Mouse (Mus musculus) testis, postnatal 10 days (tissue): ENCODE data around the gene Ppm1b.

Experiments
- DNase-seq: peaks from one replicate; pipeline ENCODE4 v3.0.0; 2021; ENCODE audit warnings: low spot score

Gene Ppm1b

DNA sequence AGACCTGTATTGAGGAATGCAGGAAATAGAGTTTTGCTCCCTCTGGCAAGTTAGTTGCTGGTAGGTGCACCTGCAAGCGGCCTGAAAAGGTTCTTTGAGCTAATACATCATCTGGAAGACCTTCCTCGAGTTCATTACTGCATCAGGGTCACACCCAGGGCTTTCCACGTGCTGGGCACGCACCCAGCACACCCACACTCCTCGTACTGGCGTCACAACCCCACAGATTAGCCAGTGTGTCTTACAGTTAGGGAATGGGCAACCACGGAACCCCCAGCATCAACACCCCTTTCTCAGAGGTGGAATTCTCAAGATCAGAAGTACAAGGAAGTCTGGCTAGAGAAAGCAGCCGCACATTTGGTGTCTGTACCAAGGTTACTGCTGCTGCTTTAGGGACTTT is 67.7 kb downstream of the Ppm1b start:
- no peak for DNase-seq

GRCm38 (mm10) chr17:85025151-85025550 is 68.6 kb downstream of the Ppm1b start:
- DNase-seq, result no peak

DNA sequence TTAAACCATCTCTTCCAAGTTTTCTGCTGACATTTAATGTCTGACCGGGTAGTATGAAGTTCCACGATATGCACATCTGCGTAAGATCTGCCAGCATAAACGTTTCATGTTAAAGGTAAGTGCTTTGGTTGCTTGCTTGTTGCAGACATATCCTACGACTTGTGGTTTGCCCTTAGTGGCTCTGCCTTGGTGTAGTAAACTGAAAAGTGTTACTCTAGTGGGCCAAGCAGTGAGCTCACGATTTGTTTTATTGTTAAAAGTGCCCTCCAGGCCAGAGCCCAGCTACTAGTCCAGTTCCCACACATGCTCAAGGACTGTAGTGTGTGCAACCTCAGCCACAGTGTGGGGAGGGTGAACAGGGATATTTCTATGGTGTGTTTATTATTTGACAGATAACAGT is 69.9 kb downstream of the Ppm1b start:
- no peak for DNase-seq

GRCm38 (mm10) chr17:85027247-85027646 is 70.7 kb downstream of the Ppm1b start:
- DNase-seq, result no peak

GRCm38 (mm10) chr17:85028093-85028739 is 71.7 kb downstream of the Ppm1b start, which contains the start of gene Slc3a1:
Gene Slc3a1 (plus strand): TSS chr17:85028376.
- no peak for DNase-seq

DNA sequence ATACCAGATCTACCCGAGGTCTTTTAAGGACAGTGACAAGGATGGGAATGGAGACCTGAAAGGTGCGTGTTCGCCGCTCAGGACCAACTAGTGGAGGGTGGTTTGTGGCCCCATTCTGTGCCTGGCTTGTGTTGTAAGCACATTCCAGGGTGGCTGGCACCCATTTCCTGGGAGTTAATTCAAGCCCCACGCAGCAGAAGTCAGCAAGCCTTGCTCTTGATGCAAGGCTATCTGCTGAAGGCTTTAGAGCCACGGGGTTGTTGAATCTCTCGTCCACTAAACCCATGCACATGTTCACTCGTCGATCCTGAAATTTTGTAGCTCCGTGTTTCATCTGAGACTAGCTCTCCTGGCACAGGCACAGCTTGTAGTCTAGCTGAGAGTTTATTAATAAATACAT is 72.3 kb downstream of the Ppm1b start:
- DNase-seq, result no peak

DNA sequence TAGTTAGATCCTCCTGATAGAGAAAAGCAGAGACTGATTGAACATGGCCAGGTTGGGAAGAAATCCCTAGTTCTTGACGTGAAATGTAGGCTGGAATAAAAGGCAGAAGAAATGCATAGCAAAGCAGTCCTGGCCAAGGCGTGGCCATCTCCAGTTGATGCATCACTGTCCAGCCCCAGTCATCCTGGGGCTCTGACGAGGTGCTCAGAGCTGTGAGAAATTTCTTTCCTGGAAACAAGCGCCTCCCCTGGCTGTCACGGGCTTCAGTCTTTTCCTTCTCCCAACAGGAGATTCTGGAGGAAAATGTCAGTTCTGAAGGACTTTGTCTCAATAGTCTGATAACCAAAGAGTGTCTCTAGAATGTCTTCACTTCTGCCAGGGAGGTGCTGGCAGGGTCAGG is 74.1 kb downstream of the Ppm1b start:
- DNase-seq, result no peak

DNA sequence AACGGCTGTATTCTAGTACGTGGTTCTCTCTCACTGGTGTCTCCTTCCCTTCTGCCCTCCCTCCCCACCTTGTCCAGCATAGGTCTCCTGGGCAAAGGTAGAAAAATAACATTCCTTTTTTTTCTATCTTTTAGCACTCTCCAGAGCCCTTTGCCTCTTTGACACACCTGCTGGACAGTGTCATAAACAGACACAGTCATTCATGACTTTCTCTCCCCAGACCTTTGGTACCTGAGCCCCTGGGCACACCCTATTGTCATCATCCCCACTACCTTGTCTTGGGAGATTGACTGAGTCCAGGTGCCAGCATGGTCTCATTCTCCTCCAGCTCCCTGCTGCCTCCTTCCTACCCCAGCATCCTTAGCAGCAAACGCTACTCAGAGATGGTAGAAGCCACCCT is 76.5 kb downstream of the Ppm1b start:
- DNase-seq, result no peak

DNA sequence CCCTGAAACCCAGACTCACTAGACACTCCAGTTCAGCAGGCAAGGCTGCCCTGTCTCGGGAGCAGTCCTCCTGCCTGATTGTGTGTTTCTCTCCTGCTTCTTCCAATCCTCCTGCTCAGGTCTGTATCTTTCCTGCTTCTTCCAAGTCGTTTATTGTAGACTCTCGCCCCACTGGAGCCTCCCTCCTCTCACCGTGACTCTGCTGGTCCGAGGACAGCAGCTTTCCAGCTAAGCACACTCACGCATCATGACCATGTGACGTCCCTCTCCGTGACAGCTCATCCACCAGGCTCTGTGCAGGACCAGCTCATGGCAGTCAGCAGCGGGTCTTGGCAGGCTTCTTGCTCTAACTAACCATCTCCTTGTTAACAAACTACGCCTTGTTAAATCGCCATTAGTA is 77.5 kb downstream of the Ppm1b start:
- no peak for DNase-seq

DNA sequence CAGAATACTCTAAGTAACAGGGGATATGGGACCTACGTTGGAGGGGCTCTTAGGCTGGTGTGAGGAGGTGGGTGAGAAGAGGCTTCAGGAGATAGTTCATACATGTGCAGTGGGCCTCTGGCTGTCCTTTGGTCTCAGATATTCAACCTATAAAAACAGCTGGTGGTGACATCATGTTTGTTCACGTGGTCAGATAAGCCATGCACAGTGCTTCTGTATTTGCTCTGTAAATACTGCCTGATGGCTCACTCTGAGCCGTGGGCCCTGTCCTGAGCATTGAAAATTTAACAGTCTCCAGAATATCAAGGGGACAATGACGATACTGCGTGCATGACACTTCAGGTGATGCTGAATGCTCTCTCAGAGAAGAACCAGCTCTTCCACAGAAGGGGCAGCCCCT is 81.3 kb downstream of the Ppm1b start:
- no peak for DNase-seq

DNA sequence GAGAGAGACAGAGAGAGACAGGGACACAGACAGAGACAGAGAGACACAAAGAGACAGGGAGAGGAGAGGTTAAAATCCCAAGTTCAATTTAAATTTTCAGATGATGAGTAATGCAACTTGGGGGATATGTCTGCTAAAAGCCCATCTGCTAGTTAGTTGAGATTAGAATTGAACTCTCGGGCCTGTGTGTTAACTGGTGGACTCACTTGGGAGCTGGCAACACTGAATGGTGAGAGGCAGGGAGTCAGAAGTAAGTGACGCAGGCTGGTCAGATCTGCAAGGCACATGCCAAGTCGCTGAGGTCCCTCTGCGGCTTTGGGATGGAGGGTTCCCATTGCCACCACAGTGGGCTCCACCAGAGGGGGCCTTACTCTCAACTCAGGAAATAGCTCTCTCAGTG is 81.8 kb downstream of the Ppm1b start:
- no peak for DNase-seq

DNA sequence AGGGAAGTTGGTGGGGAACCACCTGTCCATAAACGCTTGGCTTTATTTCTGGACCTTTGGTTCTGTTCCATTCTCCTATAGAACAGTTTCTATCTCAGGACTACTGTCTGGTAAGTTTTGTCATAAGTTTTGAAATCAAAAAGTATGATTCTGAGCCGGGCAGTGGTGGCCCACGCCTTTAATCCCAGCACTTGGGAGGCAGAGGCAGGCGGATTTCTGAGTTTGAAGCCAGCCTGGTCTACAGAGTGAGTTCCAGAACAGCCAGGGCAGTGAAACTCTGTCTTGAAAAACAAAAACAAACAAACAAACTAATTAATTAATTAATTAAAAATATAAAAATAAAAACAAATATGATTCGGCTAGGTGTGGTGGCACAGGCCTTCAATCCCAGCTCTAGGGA is 82.2 kb downstream of the Ppm1b start:
- no peak for DNase-seq

GRCm38 (mm10) chr17:85040913-85041312 is 84.4 kb downstream of the Ppm1b start:
- no peak for DNase-seq

DNA sequence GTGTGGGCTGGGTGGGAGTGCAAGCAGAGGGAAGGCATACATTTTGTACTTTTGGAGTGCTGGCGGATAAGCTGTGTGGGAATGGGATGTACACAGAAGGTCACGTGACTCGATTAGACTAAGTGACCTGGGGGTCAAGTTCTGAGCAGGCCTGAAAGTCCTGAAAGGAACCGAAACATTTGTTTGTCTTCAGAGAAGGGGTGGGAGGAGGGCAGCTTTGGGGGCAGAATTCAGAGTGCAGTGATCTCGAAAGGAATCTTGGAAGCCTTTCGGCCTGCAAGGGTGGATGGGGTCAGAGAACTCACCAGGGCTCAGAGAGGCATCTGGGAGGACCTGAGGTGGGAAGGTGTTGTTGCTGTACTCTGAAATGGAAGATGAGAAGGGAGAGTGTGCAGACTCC is 85.9 kb downstream of the Ppm1b start:
- no peak for DNase-seq

GRCm38 (mm10) chr17:85043404-85043816 is 86.9 kb downstream of the Ppm1b start:
- DNase-seq, result no peak

- no peak for DNase-seq
Observed at GRCm38 (mm10) chr17:85044466-85044865, 87.9 kb downstream of the Ppm1b start.

DNA sequence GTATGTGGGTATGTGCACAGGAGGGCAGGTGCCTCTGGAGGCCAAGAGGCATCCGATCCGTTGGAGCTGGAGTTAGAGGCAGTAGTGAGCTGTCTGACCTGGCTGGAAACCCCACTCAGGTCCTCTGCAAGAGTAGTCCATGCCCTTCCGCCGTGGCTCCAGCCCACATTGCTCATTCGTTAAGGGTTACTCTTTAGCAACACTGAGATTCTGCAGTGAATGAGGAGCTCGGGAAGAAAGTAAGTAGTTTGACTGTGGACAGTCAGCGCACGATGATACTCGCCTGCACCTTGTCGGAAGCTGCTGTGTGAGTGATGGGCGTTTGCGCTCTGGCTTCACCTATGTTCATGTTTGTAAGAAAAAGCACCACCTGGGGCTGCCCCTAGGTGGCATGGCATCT is 88.6 kb downstream of the Ppm1b start:
- no peak for DNase-seq

- no peak for DNase-seq
Observed at GRCm38 (mm10) chr17:85048379-85048778, 91.8 kb downstream of the Ppm1b start.

DNA sequence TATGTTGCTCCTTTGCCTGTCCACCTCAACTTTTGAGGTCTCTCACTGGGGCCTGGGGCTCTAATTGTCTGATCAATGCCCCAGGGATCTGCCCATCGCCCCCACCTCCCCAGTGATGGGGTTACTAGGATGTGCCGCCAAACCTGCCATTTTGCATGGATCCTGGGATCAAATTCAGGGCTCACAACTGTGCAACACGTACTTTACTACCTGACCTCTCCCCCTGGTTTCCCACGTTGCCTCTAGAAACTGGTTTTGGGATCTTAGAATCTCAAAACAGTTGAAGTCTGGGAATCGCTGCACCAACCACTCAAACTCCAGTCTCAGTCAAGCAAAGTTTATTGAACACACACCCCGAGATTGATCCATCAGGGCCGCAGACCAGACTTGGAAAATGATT is 101.7 kb downstream of the Ppm1b start:
- no peak for DNase-seq

DNA sequence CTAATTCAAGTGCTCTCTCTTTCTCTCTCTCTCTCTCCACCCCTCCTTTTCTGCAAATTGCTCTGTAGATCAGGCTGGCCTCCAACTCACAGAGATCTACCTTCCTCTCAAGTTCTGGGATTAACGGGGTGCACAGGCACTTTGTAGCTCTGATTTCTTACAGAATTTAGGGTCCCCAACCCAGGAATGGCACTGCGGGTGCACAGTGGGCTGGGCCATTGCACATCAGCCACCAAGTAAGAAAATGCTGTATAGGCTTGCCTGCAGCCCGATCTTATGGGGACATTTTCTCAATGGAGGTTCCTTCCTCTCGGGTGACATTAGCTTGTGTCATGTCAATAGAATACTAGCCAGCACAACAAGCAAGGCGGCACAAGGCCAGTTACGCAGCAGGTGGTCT is 102.6 kb downstream of the Ppm1b start:
- no peak for DNase-seq

- no peak for DNase-seq
Observed at GRCm38 (mm10) chr17:85063560-85063959, 107.0 kb downstream of the Ppm1b start.

DNA sequence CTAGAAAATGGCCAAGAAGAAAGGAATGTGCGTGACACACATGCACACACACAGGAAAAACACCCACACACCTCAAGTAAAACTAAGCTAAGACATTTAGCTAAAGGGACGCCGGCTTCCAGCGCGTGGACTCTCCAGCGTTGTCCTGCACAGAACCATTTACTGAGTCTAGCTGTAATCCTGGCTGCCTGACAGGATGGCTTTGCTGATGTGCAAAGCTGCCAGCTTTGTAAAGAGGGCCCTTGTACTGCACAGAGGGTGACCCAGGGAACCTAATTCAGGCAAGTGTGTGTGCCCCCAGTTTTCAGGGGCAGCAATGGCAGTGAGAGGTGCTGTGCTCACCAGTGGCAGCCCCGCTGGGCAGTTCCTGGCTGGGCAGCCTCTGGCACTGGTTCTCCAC is 110.8 kb downstream of the Ppm1b start:
- DNase-seq, result no peak

DNA sequence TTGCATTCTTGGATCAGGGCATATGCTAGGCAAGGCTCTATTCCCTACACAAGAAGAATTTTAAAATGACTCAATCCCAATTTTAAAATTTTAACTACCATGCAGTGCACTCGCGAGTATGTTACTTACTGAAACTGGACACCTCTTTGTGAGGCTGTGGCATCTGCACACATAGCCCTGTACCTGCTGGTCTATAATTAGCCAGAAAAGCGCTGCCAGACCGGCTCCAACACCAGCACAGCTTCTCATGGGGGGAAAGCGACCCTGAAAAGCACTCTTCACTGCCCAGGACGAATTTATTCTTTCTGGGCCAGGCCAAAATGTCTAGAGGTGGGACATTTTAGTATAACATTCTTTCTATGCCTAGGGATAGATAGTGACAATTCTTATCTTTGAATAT is 114.1 kb downstream of the Ppm1b start:
- no peak for DNase-seq

GRCm38 (mm10) chr17:85071088-85071775 is 114.7 kb downstream of the Ppm1b start:
- no peak for DNase-seq
